Mouse (Mus musculus): Measurements from ENCODE around the gene Car3. TPM values are rescaled to one million over a fixed set of nuclear protein-coding genes. Genes with fewer than 3 reads are reported as not detected.

Car3 gene
- polyA plus RNA-seq, 1 experiment from 2014 or later = 19.0 TPM

DNA sequence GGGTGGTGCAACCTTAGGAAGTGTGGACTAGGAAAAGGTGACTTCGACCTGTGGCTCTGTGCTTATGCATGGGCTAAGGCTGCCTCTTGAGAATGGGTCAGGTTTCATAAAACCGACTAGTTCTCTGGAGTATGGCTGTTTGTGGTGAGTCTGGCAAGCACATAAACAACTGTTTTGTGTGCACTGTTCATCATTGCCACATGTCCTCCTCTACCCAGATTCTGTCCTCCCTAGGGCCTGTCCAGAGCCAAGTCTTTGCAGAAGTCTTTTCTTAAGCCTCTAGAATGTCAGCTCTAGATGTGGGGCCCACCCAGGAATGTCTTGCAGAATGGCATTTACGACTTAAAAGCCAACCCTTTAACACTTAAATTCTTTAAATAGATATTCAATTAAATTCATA is 5.4 kb upstream of the Car3 start:
- H3K4me1 ChIP-seq = peaks cover 10% of the 10 kb centered on the region; the same call in 1 of the 2 replicates
- no peak overlapping the region for H3K27ac ChIP-seq (replicated peaks)
- WGBS = 88% methylated on average over 3 of the region's 3 CpGs
- no peak overlapping the region for H3K4me2 ChIP-seq
- no peaks in the 10 kb centered on the region for H3K9me3 ChIP-seq (replicated peaks)
- no peak for ATAC-seq (ENCODE audit: low FRiP score)
- H3K36me3 ChIP-seq = no peaks in the 10 kb centered on the region
- no peak overlapping the region for H3K4me3 ChIP-seq (replicated peaks)
- H3K27me3 ChIP-seq (replicated peaks) = no peaks in the 10 kb centered on the region
- H3K9ac ChIP-seq (replicated peaks) = no peak overlapping the region

DNA sequence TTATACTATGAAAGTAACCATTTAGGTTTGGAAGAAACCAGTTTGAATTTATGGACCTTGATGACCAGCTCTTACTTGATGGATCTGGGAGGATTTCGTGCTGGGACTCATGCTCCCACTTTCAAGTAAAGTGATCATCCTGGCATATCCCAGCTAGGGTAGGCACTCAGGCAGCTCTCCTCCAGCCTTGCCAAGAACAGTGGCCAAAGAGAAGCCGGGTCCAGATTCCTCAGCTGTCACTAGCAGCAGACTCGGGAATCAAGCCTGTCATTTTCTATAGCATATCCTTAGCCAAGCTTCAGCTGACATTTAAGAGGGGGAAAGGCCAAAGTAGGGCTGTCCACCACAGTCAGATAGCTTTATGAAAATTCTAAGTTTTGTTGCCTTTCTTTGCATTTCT is 3.0 kb upstream of the Car3 start:
- Histone ChIP-seq H3K4me3 (replicated peaks) (no peak overlapping the region), H3K4me2 (no peak overlapping the region), H3K36me3 (no peaks in the 10 kb centered on the region), H3K27ac (replicated peaks) (no peak overlapping the region), H3K27me3 (replicated peaks) (no peaks in the 10 kb centered on the region), H3K9ac (replicated peaks) (no peak overlapping the region), H3K4me1 (peaks cover 17% of the 10 kb centered on the region; the same call in 1 of the 2 replicates), H3K9me3 (replicated peaks) (no peaks in the 10 kb centered on the region)
- ATAC-seq (ENCODE audit: low FRiP score) = no peak
- 83% methylated on average over 3 of the region's 3 CpGs for WGBS

- no peaks in the 10 kb centered on the region for H3K9me3 ChIP-seq (replicated peaks)
- H3K9ac ChIP-seq (replicated peaks) = no peak overlapping the region
- H3K36me3 ChIP-seq = no peaks in the 10 kb centered on the region
- WGBS = 94% methylated on average over 1 of the region's 1 CpGs
- H3K4me2 ChIP-seq = no peak overlapping the region
- ATAC-seq (ENCODE audit: low FRiP score) = no peak
- no peaks in the 10 kb centered on the region for H3K27me3 ChIP-seq (replicated peaks)
- no peak overlapping the region for H3K27ac ChIP-seq (replicated peaks)
- H3K4me1 ChIP-seq = peaks cover 17% of the 10 kb centered on the region; the same call in 1 of the 2 replicates
- no peak overlapping the region for H3K4me3 ChIP-seq (replicated peaks)
These were observed 2.1 kb upstream of the Car3 start for GRCm38 (mm10) chr3:14861165-14861564.

DNA sequence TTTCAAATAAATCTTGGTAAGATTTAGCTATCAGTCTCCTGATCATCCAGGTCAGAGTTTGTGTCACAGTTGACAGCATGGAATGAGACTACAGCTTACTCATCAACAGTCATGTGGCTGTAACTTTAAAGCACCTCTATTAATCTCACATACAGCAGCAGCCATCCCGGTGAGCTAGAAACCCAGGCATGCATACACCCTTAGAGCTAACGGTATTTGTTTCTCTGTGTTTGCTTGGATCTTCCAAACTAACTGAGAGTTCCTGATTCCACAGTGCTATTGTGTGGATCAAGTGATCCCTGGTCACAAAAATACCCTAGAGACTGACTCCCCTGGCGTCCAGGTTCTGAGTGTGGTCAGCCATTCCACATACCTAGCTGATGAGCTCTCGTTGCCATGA is 1.5 kb upstream of the Car3 start:
- Histone ChIP-seq H3K27ac (replicated peaks) (no peak overlapping the region), H3K9ac (replicated peaks) (no peak overlapping the region), H3K36me3 (no peaks in the 10 kb centered on the region), H3K4me3 (replicated peaks) (no peak overlapping the region), H3K27me3 (replicated peaks) (no peaks in the 10 kb centered on the region), H3K4me2 (peak overlapping the region; percentile 94), H3K4me1 (peaks cover 17% of the 10 kb centered on the region; the same call in 1 of the 2 replicates), H3K9me3 (replicated peaks) (no peaks in the 10 kb centered on the region)
- 12% methylated on average over 4 of the region's 4 CpGs for WGBS
- no peak for ATAC-seq (ENCODE audit: low FRiP score)

GRCm38 (mm10) chr3:14862654-14863021 is 674 bp upstream of the Car3 start:
- H3K27ac ChIP-seq (replicated peaks) = peak overlapping the region; percentile 41; the same call in 1 of the 2 replicates

DNA sequence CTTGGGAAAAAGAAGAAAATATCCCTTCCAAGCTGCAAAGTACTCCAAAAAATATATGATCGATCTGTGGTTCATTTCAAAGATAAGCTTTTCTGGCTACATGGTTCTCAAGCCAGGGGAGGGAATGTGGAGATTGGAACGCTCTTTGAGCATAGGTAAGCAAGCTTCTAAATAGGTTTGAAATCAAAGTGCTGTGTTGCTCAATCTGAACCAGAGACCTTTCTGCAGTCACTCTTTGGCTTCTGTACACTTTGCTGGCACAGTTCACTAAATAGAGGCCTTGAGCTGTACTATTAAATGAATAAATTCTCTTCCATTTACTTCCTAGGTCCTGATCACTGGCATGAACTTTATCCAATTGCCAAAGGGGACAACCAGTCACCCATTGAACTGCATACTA is 610 bp downstream of the Car3 start:
- H3K4me2 ChIP-seq = peak overlapping the region; percentile 94; the same call in 1 of the 2 replicates
- H3K27me3 ChIP-seq (replicated peaks) = no peaks in the 10 kb centered on the region
- H3K27ac ChIP-seq (replicated peaks) = no peak overlapping the region
- H3K36me3 ChIP-seq = no peaks in the 10 kb centered on the region
- H3K9ac ChIP-seq (replicated peaks) = no peak overlapping the region
- H3K4me1 ChIP-seq = peaks cover 17% of the 10 kb centered on the region; the same call in 1 of the 2 replicates
- no peak for ATAC-seq (ENCODE audit: low FRiP score)
- H3K4me3 ChIP-seq (replicated peaks) = no peak overlapping the region
- no peaks in the 10 kb centered on the region for H3K9me3 ChIP-seq (replicated peaks)
- WGBS = 98% methylated on average over 2 of the region's 2 CpGs

More at GRCm38 (mm10) chr3:14862654-14863021, 674 bp upstream of the Car3 start:
- no peaks in the 10 kb centered on the region for H3K36me3 ChIP-seq
- H3K4me2 ChIP-seq = peak overlapping the region; percentile 94
- H3K4me3 ChIP-seq (replicated peaks) = peak overlapping the region; percentile 43
- ATAC-seq (ENCODE audit: low FRiP score) = peak; percentile 83
- H3K4me1 ChIP-seq = peaks cover 17% of the 10 kb centered on the region; the same call in 1 of the 2 replicates
- under 1% methylated on average over 9 of the region's 9 CpGs for WGBS
- no peaks in the 10 kb centered on the region for H3K9me3 ChIP-seq (replicated peaks)
- peak overlapping the region; percentile 45 for H3K9ac ChIP-seq (replicated peaks)
- no peaks in the 10 kb centered on the region for H3K27me3 ChIP-seq (replicated peaks)

DNA sequence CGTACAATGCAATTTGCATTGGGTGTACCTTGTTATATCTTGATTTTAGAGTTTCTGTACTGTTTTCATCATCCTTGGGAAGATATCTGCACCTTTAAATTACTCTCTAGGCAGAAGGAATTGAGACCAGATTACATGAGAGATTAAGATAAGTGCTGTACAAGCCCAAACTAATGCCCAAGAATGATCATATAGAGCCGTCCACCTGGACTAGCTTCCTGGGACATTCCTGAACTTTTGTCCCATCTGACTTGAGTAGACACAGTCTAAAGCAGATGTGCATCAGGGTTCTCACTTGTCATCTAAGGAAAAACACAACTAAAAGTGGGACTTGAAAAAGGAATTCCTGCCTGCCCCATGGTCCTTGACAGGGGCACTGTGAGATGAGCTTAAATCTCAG is 2.6 kb downstream of the Car3 start:
- WGBS = 80% methylated on average over 2 of the region's 2 CpGs
- H3K27ac ChIP-seq (replicated peaks) = no peak overlapping the region
- no peak for ATAC-seq (ENCODE audit: low FRiP score)
- no peaks in the 10 kb centered on the region for H3K36me3 ChIP-seq
- H3K4me2 ChIP-seq = no peak overlapping the region
- no peak overlapping the region for H3K4me3 ChIP-seq (replicated peaks)
- peaks cover 17% of the 10 kb centered on the region; the same call in 1 of the 2 replicates for H3K4me1 ChIP-seq
- no peaks in the 10 kb centered on the region for H3K27me3 ChIP-seq (replicated peaks)
- H3K9me3 ChIP-seq (replicated peaks) = no peaks in the 10 kb centered on the region
- no peak overlapping the region for H3K9ac ChIP-seq (replicated peaks)

DNA sequence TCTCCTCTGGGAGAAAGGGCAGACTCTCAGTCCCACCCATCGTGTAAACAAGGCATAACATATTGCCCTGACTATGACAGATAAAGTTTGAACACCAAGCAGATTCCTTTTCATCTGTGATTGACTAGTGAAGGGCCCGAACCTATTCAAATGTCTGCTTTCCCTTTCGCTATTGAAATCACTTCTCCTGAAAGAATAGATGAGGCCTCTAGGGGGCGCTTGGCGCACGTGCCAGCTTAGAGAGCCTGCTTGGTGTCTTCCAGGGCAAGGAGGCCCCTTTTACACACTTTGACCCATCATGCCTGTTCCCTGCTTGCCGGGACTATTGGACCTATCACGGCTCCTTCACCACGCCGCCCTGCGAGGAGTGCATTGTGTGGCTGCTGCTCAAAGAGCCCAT is 6.5 kb downstream of the Car3 start:
- 22% methylated on average over 11 of the region's 11 CpGs for WGBS
- H3K27ac ChIP-seq (replicated peaks) = no peak overlapping the region
- H3K36me3 ChIP-seq = no peaks in the 10 kb centered on the region
- peak overlapping the region; percentile 13; the same call in 1 of the 2 replicates for H3K4me2 ChIP-seq
- no peak overlapping the region for H3K4me3 ChIP-seq (replicated peaks)
- H3K9ac ChIP-seq (replicated peaks) = no peak overlapping the region
- no peaks in the 10 kb centered on the region for H3K27me3 ChIP-seq (replicated peaks)
- no peak for ATAC-seq (ENCODE audit: low FRiP score)
- no peaks in the 10 kb centered on the region for H3K4me1 ChIP-seq
- no peaks in the 10 kb centered on the region for H3K9me3 ChIP-seq (replicated peaks)

- WGBS = 69% methylated on average over 1 of the region's 1 CpGs
- H3K9ac ChIP-seq (replicated peaks) = no peak overlapping the region
- no peaks in the 10 kb centered on the region for H3K4me1 ChIP-seq
- no peaks in the 10 kb centered on the region for H3K27me3 ChIP-seq (replicated peaks)
- H3K4me3 ChIP-seq (replicated peaks) = no peak overlapping the region
- no peak for ATAC-seq (ENCODE audit: low FRiP score)
- H3K36me3 ChIP-seq = no peaks in the 10 kb centered on the region
- no peaks in the 10 kb centered on the region for H3K9me3 ChIP-seq (replicated peaks)
- H3K27ac ChIP-seq (replicated peaks) = no peak overlapping the region
- H3K4me2 ChIP-seq = no peak overlapping the region
These were observed 7.2 kb downstream of the Car3 start for GRCm38 (mm10) chr3:14870528-14870927.

DNA sequence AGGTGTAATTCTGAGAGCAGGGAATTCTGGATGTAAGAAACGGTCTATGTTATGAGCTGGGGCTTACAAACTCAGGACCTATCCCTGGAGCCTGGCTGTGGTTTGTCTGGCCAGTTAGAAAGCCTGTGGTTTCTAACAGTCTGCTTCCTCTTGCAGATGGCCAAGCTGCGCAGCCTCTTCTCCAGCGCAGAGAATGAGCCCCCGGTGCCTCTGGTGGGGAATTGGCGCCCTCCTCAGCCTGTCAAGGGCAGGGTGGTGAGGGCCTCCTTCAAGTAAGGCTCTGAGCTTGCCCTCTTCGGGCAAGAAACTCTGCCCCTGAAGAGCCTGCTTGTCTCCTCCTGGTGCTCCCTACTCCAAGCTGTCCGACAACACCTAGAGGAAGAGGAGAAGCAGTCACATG is 8.1 kb downstream of the Car3 start:
- no peak overlapping the region for H3K9ac ChIP-seq (replicated peaks)
- no peaks in the 10 kb centered on the region for H3K27me3 ChIP-seq (replicated peaks)
- no peak overlapping the region for H3K4me2 ChIP-seq
- no peak overlapping the region for H3K27ac ChIP-seq (replicated peaks)
- H3K36me3 ChIP-seq = no peaks in the 10 kb centered on the region
- no peak overlapping the region for H3K4me3 ChIP-seq (replicated peaks)
- ATAC-seq (ENCODE audit: low FRiP score) = no peak
- 55% methylated on average over 7 of the region's 7 CpGs for WGBS
- no peaks in the 10 kb centered on the region for H3K9me3 ChIP-seq (replicated peaks)
- H3K4me1 ChIP-seq = no peaks in the 10 kb centered on the region

DNA sequence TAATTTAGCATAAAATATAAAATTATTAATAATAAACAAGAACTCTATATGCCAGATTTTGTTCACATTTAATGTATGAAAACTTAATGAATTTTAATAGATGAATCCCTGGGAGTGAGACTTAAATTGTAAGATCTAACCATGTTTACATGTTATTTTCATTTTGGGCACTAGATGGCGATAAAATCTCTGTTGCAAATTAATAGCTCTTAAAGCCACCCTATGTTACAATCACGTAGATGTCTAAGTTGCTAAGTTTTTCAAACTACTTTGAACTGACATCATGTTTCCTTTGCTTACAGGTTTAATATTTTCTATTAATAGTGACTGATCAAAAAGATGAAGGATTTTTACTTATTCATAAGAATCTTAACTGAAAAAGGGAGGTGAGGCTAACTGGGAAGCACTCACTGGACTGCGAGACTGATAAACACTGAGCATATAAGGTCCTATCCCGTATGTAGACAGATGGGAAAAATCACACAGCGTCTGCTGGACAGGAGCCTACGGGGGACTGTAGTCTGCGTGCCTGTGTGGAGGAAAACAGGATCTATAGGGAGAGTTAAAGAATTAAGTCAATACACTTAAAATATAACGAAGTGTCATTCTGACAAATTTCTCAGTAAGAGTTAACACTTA is 11.2 kb downstream of the Car3 start:
- no peak overlapping the region for H3K9ac ChIP-seq (replicated peaks)
- 0 out of 2 replicates have a peak, but pooled peaks have one; percentile 31 for ATAC-seq (ENCODE audit: low FRiP score)
- no peak overlapping the region for H3K27ac ChIP-seq (replicated peaks)
- H3K4me2 ChIP-seq = no peak overlapping the region
- no peak overlapping the region for H3K4me3 ChIP-seq (replicated peaks)
- H3K36me3 ChIP-seq = no peaks in the 10 kb centered on the region
- no peaks in the 10 kb centered on the region for H3K9me3 ChIP-seq (replicated peaks)
- no peaks in the 10 kb centered on the region for H3K4me1 ChIP-seq
- no peaks in the 10 kb centered on the region for H3K27me3 ChIP-seq (replicated peaks)
- WGBS = 55% methylated on average over 8 of the region's 8 CpGs

- Histone ChIP-seq H3K9ac (replicated peaks) (no peak overlapping the region), H3K27me3 (replicated peaks) (no peaks in the 10 kb centered on the region), H3K4me3 (replicated peaks) (no peak overlapping the region), H3K27ac (replicated peaks) (no peak overlapping the region), H3K36me3 (no peaks in the 10 kb centered on the region), H3K4me2 (no peak overlapping the region), H3K9me3 (replicated peaks) (no peaks in the 10 kb centered on the region), H3K4me1 (no peaks in the 10 kb centered on the region)
- ATAC-seq (ENCODE audit: low FRiP score) = no peak
- 78% methylated on average over 9 of the region's 9 CpGs for WGBS
These were observed 13.1 kb downstream of the Car3 start for GRCm38 (mm10) chr3:14876325-14876918.

Measured in neural tube, embryonic 15.5 days (tissue).